19 mouse cellular contexts compared by ENCODE assay signal in the genomic region with DNA sequence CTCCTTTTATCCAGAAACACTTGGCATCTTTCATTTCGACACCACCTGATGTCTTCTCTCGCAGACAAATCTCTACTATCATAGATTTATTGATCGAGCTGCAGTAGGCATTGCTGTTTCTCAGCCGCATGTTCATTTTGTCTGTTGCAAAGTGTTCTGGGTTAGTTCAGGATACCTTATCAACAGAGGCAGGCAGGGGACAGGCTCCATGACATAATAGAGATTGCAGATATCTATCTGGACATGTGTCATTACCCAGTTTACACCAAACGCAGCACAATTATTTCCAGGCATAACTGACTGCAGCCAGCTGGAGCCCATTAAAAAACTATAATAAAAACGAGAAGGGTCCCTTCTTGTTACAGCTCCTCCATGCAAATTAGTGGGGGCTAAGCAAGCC. TPM values are rescaled to one million over a fixed set of nuclear protein-coding genes. Genes with fewer than 3 reads are reported as not detected.
DNase-seq lines count a peak whose midpoint lies in the region; ATAC-seq and TF ChIP-seq lines count a peak whose summit lies in the region.
"Had no signal": no experiment of that assay in that cellular context is flagged by ENCODE, and none has a peak within 500 bp of the region (broad histone marks: within the 10 kb centered on the region; RNA-seq: fewer than 3 reads in every experiment).

No protein-coding gene starts in this region.

- peaks cover 4% of the 10 kb centered on the region; the same call in 1 of the 2 replicates for H3K36me3 ChIP-seq in hindbrain, embryonic 16.5 days (ENCODE audit: control insufficient read depth, insufficient read depth, low read length)
- H3K36me3 ChIP-seq in hindbrain, embryonic 10.5 days = no peaks in the 10 kb centered on the region
- no peaks in the 10 kb centered on the region for H3K36me3 ChIP-seq in G1E (replicated peaks)
- H3K36me3 ChIP-seq in liver, embryonic 14.5 days (replicated peaks; ENCODE audit: control insufficient read depth, insufficient read depth, low read depth) = no peaks in the 10 kb centered on the region
- H3K36me3 ChIP-seq: embryonic facial prominence, embryonic 12.5 days; midbrain, embryonic 15.5 days had no signal

- H3K27me3 ChIP-seq in hindbrain, embryonic 16.5 days (replicated peaks; ENCODE audit: control insufficient read depth, insufficient read depth, low read length) = no peaks in the 10 kb centered on the region
- no peaks in the 10 kb centered on the region for H3K27me3 ChIP-seq in hindbrain, embryonic 10.5 days (ENCODE audit: insufficient read depth, poor library complexity, severe bottlenecking)
- H3K27me3 ChIP-seq in G1E (ENCODE audit: insufficient read depth, low read length) = no peaks in the 10 kb centered on the region
- H3K27me3 ChIP-seq in liver, embryonic 14.5 days (ENCODE audit: control insufficient read depth, insufficient read depth, low read length) = no peaks in the 10 kb centered on the region
- H3K27me3 ChIP-seq: embryonic facial prominence, embryonic 12.5 days; forebrain, embryonic 15.5 days; hindbrain, embryonic 15.5 days; midbrain, embryonic 15.5 days had no signal

- peaks cover 6% of the 10 kb centered on the region for H3K4me1 ChIP-seq in hindbrain, embryonic 16.5 days (ENCODE audit: control insufficient read depth, insufficient read depth, low read depth, low read length)
- peaks cover 16% of the 10 kb centered on the region for H3K4me1 ChIP-seq in hindbrain, embryonic 10.5 days (replicated peaks)
- no peaks in the 10 kb centered on the region for H3K4me1 ChIP-seq in G1E (ENCODE audit: insufficient read depth, low read depth, low read length)
- H3K4me1 ChIP-seq in liver, embryonic 14.5 days (replicated peaks; ENCODE audit: control insufficient read depth in 2 of 2, insufficient read depth in 2 of 2, low read length in 1 of 2) = peaks cover 41 to 66% of the 10 kb centered on the region in 2 experiments

- H3K4me3 ChIP-seq in hindbrain, embryonic 16.5 days (ENCODE audit: low read length) = no peak overlapping the region
- no peak overlapping the region for H3K4me3 ChIP-seq in hindbrain, embryonic 10.5 days
- H3K4me3 ChIP-seq in G1E (ENCODE audit: low read depth, low read length) = no peak overlapping the region
- no peak overlapping the region for H3K4me3 ChIP-seq in liver, embryonic 14.5 days (ENCODE audit: insufficient read depth in 1 of 2, low read depth in 2 of 2, low read length in 2 of 2)
- H3K4me3 ChIP-seq: embryonic facial prominence, embryonic 12.5 days; forebrain, embryonic 15.5 days; heart, adult 2 months; hindbrain, embryonic 15.5 days; midbrain, embryonic 15.5 days had no signal

- intact Hi-C loops in gastrocnemius, postnatal 36 days (cut with DNase I) = no loop called here

- ATAC-seq in hindbrain, embryonic 16.5 days = 0 out of 2 replicates have a peak, but pooled peaks have one; percentile 37
- 0 out of 2 replicates have a peak, but pooled peaks have one; percentile 10 for ATAC-seq in G1E (ENCODE audit: extremely low read depth, insufficient number of reproducible peaks, low FRiP score, poor library complexity, severe bottlenecking)
- ATAC-seq in liver, embryonic 14.5 days (ENCODE audit: insufficient read depth) = peak; percentile 66
- ATAC-seq: forebrain, embryonic 15.5 days; midbrain, embryonic 15.5 days had no signal

- 60% methylated on average over 6 of the region's 6 CpGs for WGBS in hindbrain, embryonic 16.5 days
- 86% methylated on average over 6 of the region's 6 CpGs for WGBS in hindbrain, embryonic 10.5 days
- 11% methylated on average over 6 of the region's 6 CpGs for WGBS in liver, embryonic 14.5 days (ENCODE audit: insufficient replicate concordance)

- no peak overlapping the region for H3K27ac ChIP-seq in hindbrain, embryonic 16.5 days (ENCODE audit: low read depth, low read length)
- H3K27ac ChIP-seq in hindbrain, embryonic 10.5 days = no peak overlapping the region
- no peak overlapping the region for H3K27ac ChIP-seq in liver, embryonic 14.5 days
- H3K27ac ChIP-seq: embryonic facial prominence, embryonic 12.5 days; forebrain, embryonic 15.5 days; heart, adult 2 months; hindbrain, embryonic 15.5 days; midbrain, embryonic 15.5 days had no signal

- no peak overlapping the region for H3K4me2 ChIP-seq in hindbrain, embryonic 16.5 days (ENCODE audit: low read length)
- peak overlapping the region; percentile 41 for H3K4me2 ChIP-seq in liver, embryonic 14.5 days (ENCODE audit: low read depth)
- H3K4me2 ChIP-seq: embryonic facial prominence, embryonic 12.5 days; forebrain, embryonic 15.5 days; hindbrain, embryonic 15.5 days; midbrain, embryonic 15.5 days had no signal

- no peaks in the 10 kb centered on the region for H3K9me3 ChIP-seq in hindbrain, embryonic 16.5 days (ENCODE audit: control insufficient read depth, low read length)
- no peaks in the 10 kb centered on the region for H3K9me3 ChIP-seq in hindbrain, embryonic 10.5 days
- peaks cover 20% of the 10 kb centered on the region for H3K9me3 ChIP-seq in G1E (replicated peaks)
- no peaks in the 10 kb centered on the region for H3K9me3 ChIP-seq in liver, embryonic 14.5 days (ENCODE audit: control insufficient read depth, low read length)
- H3K9me3 ChIP-seq: embryonic facial prominence, embryonic 12.5 days; forebrain, embryonic 15.5 days; hindbrain, embryonic 15.5 days; midbrain, embryonic 15.5 days had no signal

- TF ChIP-seq EP300 in liver, embryonic 14.5 days (IDR thresholded peaks at IDR 0.05; ENCODE audit: low read depth) = peak; percentile 91

- TF ChIP-seq CTCF in G1E (IDR thresholded peaks at IDR 0.05; ENCODE audit: low read depth, low read length) = no peak
- TF ChIP-seq CTCF in liver, embryonic 14.5 days (IDR thresholded peaks at IDR 0.05; ENCODE audit: low read depth) = no peak

- H3K9ac ChIP-seq in hindbrain, embryonic 16.5 days (ENCODE audit: low read depth, low read length) = no peak overlapping the region
- no peak overlapping the region; the same call in 1 of the 2 replicates for H3K9ac ChIP-seq in liver, embryonic 14.5 days (replicated peaks)
- H3K9ac ChIP-seq: embryonic facial prominence, embryonic 12.5 days; forebrain, embryonic 15.5 days; hindbrain, embryonic 15.5 days; midbrain, embryonic 15.5 days had no signal

- DNase-seq in hindbrain, embryonic 10.5 days (ENCODE audit: low spot score) = no peak
- DNase-seq in G1E (ENCODE audit: low spot score) (no peak), MN1 (ENCODE audit: low spot score) (peak; percentile 31)
- peak in 2 of 3 experiments; percentile 42 to 45 for DNase-seq in liver, embryonic 14.5 days (ENCODE audit: low read depth in 3 of 3, low spot score in 3 of 3)
- DNase-seq in cerebellum, adult 9-11 months = no peak
- no peak for DNase-seq in gastrocnemius, postnatal 36 days
- DNase-seq: cerebellum, adult 2 months; heart, adult 2 months; kidney, adult 2 months; kidney, postnatal 14 days; layer of hippocampus, adult 9-11 months; lung, postnatal 36 days; thymus, adult 2 months had no signal

RNA-seq across cellular contexts. Expression of gene Arpp21, which starts 59.4 kb away (rescaled TPM):
- polyA plus RNA-seq in hindbrain, embryonic 16.5 days (2015; fragmentation: Nextera tagmentation; extraction: Ambion mirVana) = 48.2 and 61.8 TPM in 2 replicates
- 2.0 and 2.5 TPM in 2 replicates for polyA plus RNA-seq in hindbrain, embryonic 10.5 days (2016; fragmentation: Nextera tagmentation; extraction: Ambion mirVana)
- total RNA-seq in G1E (2014; fragmentation: Nextera tagmentation) (not detected in 2 replicates), G1E (2017) (0.23 and 0.71 TPM in 2 replicates)
- polyA plus RNA-seq in G1E (2012) = not detected in 2 replicates
- 0.27 and 0.36 TPM in 2 replicates for polyA plus RNA-seq in liver, embryonic 14.5 days (2012; rRNA removed)
- polyA plus RNA-seq in liver, embryonic 14.5 days (2014; fragmentation: Nextera tagmentation; extraction: Ambion mirVana) = 0.27 and 0.42 TPM in 2 replicates
- 10 to 100 TPM; 11.6 to 24.5 TPM for total RNA-seq in gastrocnemius, postnatal 36 days (2021)
- total RNA-seq: adrenal gland, adult 18-20 months had no signal

Comparison
In these comparisons a context has a peak if more than half of its experiments do, and no peak if none do; other contexts are left out.
1. RNA of gene Arpp21, which starts 59.4 kb away (polyA plus RNA-seq): 48.2 to 61.8 TPM in hindbrain, embryonic 16.5 days; 2.0 to 2.5 TPM in hindbrain, embryonic 10.5 days, 0.27 to 0.42 TPM in liver, embryonic 14.5 days and not detected in G1E; every median in the first group is over 10 times any median in the second.
2. ATAC-seq: peak in every context shown above with its lines; median percentile 66 in liver, embryonic 14.5 days; 37 in hindbrain, embryonic 16.5 days; 10 in G1E.
3. DNase-seq: peak in MN1 (single experiment) and liver, embryonic 14.5 days (2 of 3); none in hindbrain, embryonic 10.5 days (single experiment), G1E (single experiment), cerebellum, adult 9-11 months (single experiment) and gastrocnemius, postnatal 36 days (0 of 2).